Mouse (Mus musculus): Measurements from ENCODE around the gene Vps53. TPM values are rescaled to one million over a fixed set of nuclear protein-coding genes. Genes with fewer than 3 reads are reported as not detected.

The Vps53 gene
- polyA plus RNA-seq, 1 experiment from 2014 or later, result 48.5 TPM

- Histone ChIP-seq H3K36me3 (ENCODE audit: control insufficient read depth, insufficient read depth, low read length) (no peaks in the 10 kb centered on the region), H3K27me3 (ENCODE audit: control insufficient read depth, insufficient read depth, low read length) (no peaks in the 10 kb centered on the region), H3K9ac (ENCODE audit: low read length) (no peak overlapping the region), H3K27ac (ENCODE audit: low read length) (peak overlapping the region; percentile 50; the same call in 1 of the 2 replicates), H3K4me2 (ENCODE audit: low read depth, low read length) (no peak overlapping the region), H3K4me1 (ENCODE audit: control insufficient read depth, insufficient read depth, low read length) (no peaks in the 10 kb centered on the region; the same call in none of the 2 replicates), H3K4me3 (replicated peaks; ENCODE audit: low read length) (no peak overlapping the region), H3K9me3 (replicated peaks; ENCODE audit: control insufficient read depth, low read length) (no peaks in the 10 kb centered on the region)
- 63% methylated on average over 2 of the region's 2 CpGs for WGBS
- no peak for ATAC-seq (ENCODE audit: insufficient read depth, low FRiP score)
Measured at GRCm38 (mm10) chr11:76080293-76080692, 99.2 kb downstream of the Vps53 start.

- H3K9ac ChIP-seq (ENCODE audit: low read length), result no peak overlapping the region
- H3K27ac ChIP-seq (ENCODE audit: low read length), result no peak overlapping the region
- 85% methylated on average over 6 of the region's 6 CpGs for WGBS
- no peaks in the 10 kb centered on the region for H3K27me3 ChIP-seq (ENCODE audit: control insufficient read depth, insufficient read depth, low read length)
- no peaks in the 10 kb centered on the region for H3K36me3 ChIP-seq (ENCODE audit: control insufficient read depth, insufficient read depth, low read length)
- no peak for ATAC-seq (ENCODE audit: insufficient read depth, low FRiP score)
- peaks cover 8% of the 10 kb centered on the region for H3K4me1 ChIP-seq (ENCODE audit: control insufficient read depth, insufficient read depth, low read length)
- no peak overlapping the region for H3K4me2 ChIP-seq (ENCODE audit: low read depth, low read length)
- H3K9me3 ChIP-seq (replicated peaks; ENCODE audit: control insufficient read depth, low read length), result no peaks in the 10 kb centered on the region
- no peak overlapping the region for H3K4me3 ChIP-seq (replicated peaks; ENCODE audit: low read length)
Measured at GRCm38 (mm10) chr11:76077341-76077740, 102.1 kb downstream of the Vps53 start.

GRCm38 (mm10) chr11:76074296-76075093 lies 105.0 kb downstream of the Vps53 start:
- H3K36me3 ChIP-seq (ENCODE audit: control insufficient read depth, insufficient read depth, low read length), result no peaks in the 10 kb centered on the region
- H3K9ac ChIP-seq (ENCODE audit: low read length), result no peak overlapping the region
- H3K4me2 ChIP-seq (ENCODE audit: low read depth, low read length), result no peak overlapping the region
- H3K27ac ChIP-seq (ENCODE audit: low read length), result peak overlapping the region; percentile 62
- 36% methylated on average over 11 of the region's 11 CpGs for WGBS
- no peak overlapping the region for H3K4me3 ChIP-seq (replicated peaks; ENCODE audit: low read length)
- H3K9me3 ChIP-seq (replicated peaks; ENCODE audit: control insufficient read depth, low read length), result no peaks in the 10 kb centered on the region
- H3K4me1 ChIP-seq (ENCODE audit: control insufficient read depth, insufficient read depth, low read length), result peaks cover 8% of the 10 kb centered on the region
- no peaks in the 10 kb centered on the region for H3K27me3 ChIP-seq (ENCODE audit: control insufficient read depth, insufficient read depth, low read length)
- ATAC-seq (ENCODE audit: insufficient read depth, low FRiP score), result peak; percentile 53; the same call in 1 of the 2 replicates

- Histone ChIP-seq H3K9me3 (replicated peaks; ENCODE audit: control insufficient read depth, low read length) (no peaks in the 10 kb centered on the region), H3K9ac (ENCODE audit: low read length) (no peak overlapping the region), H3K4me3 (replicated peaks; ENCODE audit: low read length) (no peak overlapping the region), H3K4me2 (ENCODE audit: low read depth, low read length) (no peak overlapping the region), H3K27me3 (ENCODE audit: control insufficient read depth, insufficient read depth, low read length) (no peaks in the 10 kb centered on the region), H3K4me1 (ENCODE audit: control insufficient read depth, insufficient read depth, low read length) (peaks cover 8% of the 10 kb centered on the region), H3K27ac (ENCODE audit: low read length) (no peak overlapping the region), H3K36me3 (ENCODE audit: control insufficient read depth, insufficient read depth, low read length) (no peaks in the 10 kb centered on the region)
- ATAC-seq (ENCODE audit: insufficient read depth, low FRiP score), result no peak
- 87% methylated on average over 6 of the region's 6 CpGs for WGBS
Measured at GRCm38 (mm10) chr11:76069816-76070215, 109.6 kb downstream of the Vps53 start.

GRCm38 (mm10) chr11:76066563-76067156 lies 112.8 kb downstream of the Vps53 start:
- H3K27ac ChIP-seq (ENCODE audit: low read length), result no peak overlapping the region
- H3K4me2 ChIP-seq (ENCODE audit: low read depth, low read length), result no peak overlapping the region
- peaks cover 7% of the 10 kb centered on the region; the same call in 1 of the 2 replicates for H3K36me3 ChIP-seq (ENCODE audit: control insufficient read depth, insufficient read depth, low read length)
- WGBS, result 82% methylated on average over 15 of the region's 15 CpGs
- no peak overlapping the region for H3K4me3 ChIP-seq (replicated peaks; ENCODE audit: low read length)
- H3K27me3 ChIP-seq (ENCODE audit: control insufficient read depth, insufficient read depth, low read length), result no peaks in the 10 kb centered on the region
- H3K4me1 ChIP-seq (ENCODE audit: control insufficient read depth, insufficient read depth, low read length), result no peaks in the 10 kb centered on the region
- H3K9me3 ChIP-seq (replicated peaks; ENCODE audit: control insufficient read depth, low read length), result no peaks in the 10 kb centered on the region
- H3K9ac ChIP-seq (ENCODE audit: low read length), result no peak overlapping the region
- no peak for ATAC-seq (ENCODE audit: insufficient read depth, low FRiP score)

GRCm38 (mm10) chr11:76065521-76066095 lies 113.8 kb downstream of the Vps53 start:
- ATAC-seq (ENCODE audit: insufficient read depth, low FRiP score), result no peak
- H3K27ac ChIP-seq (ENCODE audit: low read length), result no peak overlapping the region
- WGBS, result 60% methylated on average over 9 of the region's 9 CpGs
- H3K4me1 ChIP-seq (ENCODE audit: control insufficient read depth, insufficient read depth, low read length), result peaks cover 4% of the 10 kb centered on the region
- no peak overlapping the region for H3K4me3 ChIP-seq (replicated peaks; ENCODE audit: low read length)
- H3K9me3 ChIP-seq (replicated peaks; ENCODE audit: control insufficient read depth, low read length), result no peaks in the 10 kb centered on the region
- H3K27me3 ChIP-seq (ENCODE audit: control insufficient read depth, insufficient read depth, low read length), result no peaks in the 10 kb centered on the region
- H3K4me2 ChIP-seq (ENCODE audit: low read depth, low read length), result no peak overlapping the region
- H3K9ac ChIP-seq (ENCODE audit: low read length), result no peak overlapping the region
- H3K36me3 ChIP-seq (ENCODE audit: control insufficient read depth, insufficient read depth, low read length), result peaks cover 7% of the 10 kb centered on the region; the same call in 1 of the 2 replicates

GRCm38 (mm10) chr11:76064411-76064810 lies 115.0 kb downstream of the Vps53 start:
- H3K36me3 ChIP-seq (ENCODE audit: control insufficient read depth, insufficient read depth, low read length), result peaks cover 7% of the 10 kb centered on the region; the same call in 1 of the 2 replicates
- no peak overlapping the region for H3K4me3 ChIP-seq (replicated peaks; ENCODE audit: low read length)
- H3K9me3 ChIP-seq (replicated peaks; ENCODE audit: control insufficient read depth, low read length), result no peaks in the 10 kb centered on the region
- H3K27ac ChIP-seq (ENCODE audit: low read length), result no peak overlapping the region
- 83% methylated on average over 7 of the region's 7 CpGs for WGBS
- H3K4me1 ChIP-seq (ENCODE audit: control insufficient read depth, insufficient read depth, low read length), result peaks cover 14% of the 10 kb centered on the region
- no peak overlapping the region for H3K9ac ChIP-seq (ENCODE audit: low read length)
- H3K4me2 ChIP-seq (ENCODE audit: low read depth, low read length), result no peak overlapping the region
- H3K27me3 ChIP-seq (ENCODE audit: control insufficient read depth, insufficient read depth, low read length), result no peaks in the 10 kb centered on the region
- no peak for ATAC-seq (ENCODE audit: insufficient read depth, low FRiP score)

GRCm38 (mm10) chr11:76060906-76061305 lies 118.5 kb downstream of the Vps53 start:
- WGBS, result 91% methylated on average over 2 of the region's 2 CpGs
- H3K4me3 ChIP-seq (replicated peaks; ENCODE audit: low read length), result no peak overlapping the region
- H3K9ac ChIP-seq (ENCODE audit: low read length), result no peak overlapping the region
- no peaks in the 10 kb centered on the region for H3K27me3 ChIP-seq (ENCODE audit: control insufficient read depth, insufficient read depth, low read length)
- H3K9me3 ChIP-seq (replicated peaks; ENCODE audit: control insufficient read depth, low read length), result no peaks in the 10 kb centered on the region
- H3K36me3 ChIP-seq (ENCODE audit: control insufficient read depth, insufficient read depth, low read length), result peaks cover 7% of the 10 kb centered on the region; the same call in 1 of the 2 replicates
- ATAC-seq (ENCODE audit: insufficient read depth, low FRiP score), result no peak
- H3K4me1 ChIP-seq (ENCODE audit: control insufficient read depth, insufficient read depth, low read length), result peaks cover 14% of the 10 kb centered on the region
- H3K4me2 ChIP-seq (ENCODE audit: low read depth, low read length), result no peak overlapping the region
- H3K27ac ChIP-seq (ENCODE audit: low read length), result no peak overlapping the region

- Histone ChIP-seq H3K9me3 (replicated peaks; ENCODE audit: control insufficient read depth, low read length) (no peaks in the 10 kb centered on the region), H3K9ac (ENCODE audit: low read length) (no peak overlapping the region), H3K36me3 (ENCODE audit: control insufficient read depth, insufficient read depth, low read length) (peaks cover 7% of the 10 kb centered on the region; the same call in 1 of the 2 replicates), H3K4me2 (ENCODE audit: low read depth, low read length) (no peak overlapping the region), H3K27ac (ENCODE audit: low read length) (peak overlapping the region; percentile 43), H3K27me3 (ENCODE audit: control insufficient read depth, insufficient read depth, low read length) (no peaks in the 10 kb centered on the region), H3K4me3 (replicated peaks; ENCODE audit: low read length) (no peak overlapping the region), H3K4me1 (ENCODE audit: control insufficient read depth, insufficient read depth, low read length) (peaks cover 14% of the 10 kb centered on the region)
- ATAC-seq (ENCODE audit: insufficient read depth, low FRiP score), result peak; percentile 33; the same call in 1 of the 2 replicates
- WGBS, result 29% methylated on average over 7 of the region's 7 CpGs
Measured at GRCm38 (mm10) chr11:76059971-76060370, 119.5 kb downstream of the Vps53 start.
